Mouse (Mus musculus) spleen, adult 2 months (tissue): ENCODE measurements around the gene Atp5g3. TPM values are rescaled to one million over a fixed set of nuclear protein-coding genes. Genes with fewer than 3 reads are reported as not detected.
A peak's percentile ranks its signal among the peaks of the same experiment; 100 is the strongest.
"Not testable (repeated sequence)": the region's sequence is repeated elsewhere in the genome, so short reads cannot be mapped to it uniquely, and the experiment has no call there.

Experiments
- DNase-seq, 2 experiments: peaks; one replicate each; pipeline versions ENCODE4 v3.0.0 to v3.0.0-alpha.2; 2012 to 2021; ENCODE audit warnings: low spot score in 2 of 2, low read depth in 1 of 2
- H3K27ac ChIP-seq: fragments of 200-500 bp; 2 replicates; pipeline ENCODE4 v1.5.1; 2012; ENCODE audit warnings: low read length, inconsistent platforms; ENCODE audit not compliant: insufficient read depth
- H3K27me3 ChIP-seq: fragments of 200-500 bp; 2 replicates; pipeline ENCODE4 v1.6.1; 2012; ENCODE audit warnings: mild to moderate bottlenecking, moderate library complexity, low read length, inconsistent platforms; ENCODE audit not compliant: control insufficient read depth, insufficient read depth
- H3K36me3 ChIP-seq: fragments of 200-500 bp; 2 replicates; pipeline ENCODE4 v1.6.1; 2012; ENCODE audit warnings: mild to moderate bottlenecking, low read length, inconsistent platforms; ENCODE audit not compliant: control insufficient read depth, insufficient read depth
- H3K4me1 ChIP-seq: fragments of 200-500 bp; 2 replicates; pipeline ENCODE4 v1.6.1; 2011; ENCODE audit warnings: inconsistent platforms; ENCODE audit not compliant: control insufficient read depth, insufficient read depth, insufficient read length
- H3K4me3 ChIP-seq: fragments of 200-500 bp; 2 replicates; pipeline ENCODE4 v1.5.1; 2011; ENCODE audit warnings: mild to moderate bottlenecking, inconsistent platforms; ENCODE audit not compliant: insufficient read depth, insufficient read length; ENCODE audit errors: extremely low read depth
- CTCF ChIP-seq: fragments of 200-500 bp; IDR thresholded peaks from 2 replicates; pipeline ENCODE4 v1.5.1; 2011; ENCODE audit warnings: mild to moderate bottlenecking, inconsistent platforms; ENCODE audit not compliant: insufficient read depth, insufficient read length, insufficient replicate concordance; ENCODE audit errors: extremely low read depth
- POLR2A ChIP-seq: fragments of 200-500 bp; IDR thresholded peaks from 2 replicates; pipeline ENCODE4 v1.6.1; 2011; ENCODE audit warnings: low read depth, low read length, inconsistent platforms
- WGBS: fragments of 180-500 bp; shearing (Covaris S2); methylation state at CpG from one replicate; pipeline ENCODE4 v1.1.7; 2018; 5-methylcytosine and 5-hydroxymethylcytosine counted together
- polyA plus RNA-seq: library from polyadenylated mRNA; depleted of rRNA; stranded (reverse); fragments of >200 nt; gene quantifications from 2 replicates; pipeline ENCODE4 v1.2.3, GENCODE M21; 2012

Atp5g3 gene
- polyA plus RNA-seq, 1 experiment = 155 TPM

- no peak for DNase-seq
- WGBS = 81% methylated on average over 7 of the region's 7 CpGs
- H3K4me3 ChIP-seq = no peak overlapping the region
- no peaks in the 10 kb centered on the region for H3K36me3 ChIP-seq
- no peak overlapping the region for H3K27ac ChIP-seq
- no peaks in the 10 kb centered on the region; the same call in 1 of the 2 replicates for H3K27me3 ChIP-seq
- H3K4me1 ChIP-seq = no peaks in the 10 kb centered on the region
- no peak for TF ChIP-seq POLR2A
- no peak for TF ChIP-seq CTCF
Observed at GRCm38 (mm10) chr2:73919642-73920041, 8.5 kb upstream of the Atp5g3 start.

GRCm38 (mm10) chr2:73912264-73912663 lies 1.1 kb upstream of the Atp5g3 start:
- 9% methylated on average over 3 of the region's 3 CpGs for WGBS
- TF ChIP-seq CTCF (no peak), POLR2A (no peak)
- peaks cover 5% of the 10 kb centered on the region; the same call in 1 of the 2 replicates for H3K4me1 ChIP-seq
- H3K36me3 ChIP-seq = peaks cover 11% of the 10 kb centered on the region
- no peak overlapping the region for H3K27ac ChIP-seq
- peak in 1 of 2 experiments; percentile 19 for DNase-seq
- H3K4me3 ChIP-seq = peak overlapping the region; percentile 17; the same call in 1 of the 2 replicates
- no peaks in the 10 kb centered on the region for H3K27me3 ChIP-seq

GRCm38 (mm10) chr2:73910571-73911174 lies 453 bp downstream of the Atp5g3 start:
- DNase-seq = peak in 1 of 2 experiments; percentile 44
- TF ChIP-seq POLR2A (no peak), CTCF (no peak)
- H3K27me3 ChIP-seq = no peaks in the 10 kb centered on the region
- peak overlapping the region; percentile 87 for H3K27ac ChIP-seq
- H3K36me3 ChIP-seq = peaks cover 14% of the 10 kb centered on the region
- peaks cover 5% of the 10 kb centered on the region; the same call in 1 of the 2 replicates for H3K4me1 ChIP-seq
- peak overlapping the region; percentile 100 for H3K4me3 ChIP-seq
- WGBS = under 1% methylated on average over 50 of the region's 50 CpGs

- no peak for DNase-seq
- Histone ChIP-seq H3K4me3 (no peak overlapping the region), H3K36me3 (peaks cover 14% of the 10 kb centered on the region), H3K27ac (no peak overlapping the region), H3K4me1 (peaks cover 5% of the 10 kb centered on the region; the same call in 1 of the 2 replicates), H3K27me3 (no peaks in the 10 kb centered on the region)
- TF ChIP-seq POLR2A = no peak
- no peak for TF ChIP-seq CTCF
- WGBS = 91% methylated on average over 2 of the region's 2 CpGs
Observed at GRCm38 (mm10) chr2:73909116-73909515, 2.0 kb downstream of the Atp5g3 start.

- H3K4me3 ChIP-seq, DNase-seq, H3K4me1 ChIP-seq, H3K27ac ChIP-seq, H3K27me3 ChIP-seq: not testable (repeated sequence)
- peaks cover 14% of the 10 kb centered on the region for H3K36me3 ChIP-seq
Observed at GRCm38 (mm10) chr2:73904679-73905078, 6.4 kb downstream of the Atp5g3 start.

- Histone ChIP-seq H3K4me1 (no peaks in the 10 kb centered on the region), H3K36me3 (peaks cover 8% of the 10 kb centered on the region), H3K27ac (no peak overlapping the region), H3K4me3 (no peak overlapping the region), H3K27me3 (no peaks in the 10 kb centered on the region)
- WGBS = 96% methylated on average over 2 of the region's 2 CpGs
- TF ChIP-seq POLR2A (no peak), CTCF (no peak)
- no peak for DNase-seq
Observed at GRCm38 (mm10) chr2:73903536-73903935, 7.6 kb downstream of the Atp5g3 start.

GRCm38 (mm10) chr2:73902328-73902727 lies 8.8 kb downstream of the Atp5g3 start:
- H3K36me3 ChIP-seq, H3K27me3 ChIP-seq, H3K4me1 ChIP-seq, DNase-seq, H3K4me3 ChIP-seq, H3K27ac ChIP-seq: not testable (repeated sequence)
- 87% methylated on average over 3 of the region's 3 CpGs for whole genome bisulfite sequencing
